Comparison of ENCODE assay signal across 7 mouse cellular contexts in the genomic region with DNA sequence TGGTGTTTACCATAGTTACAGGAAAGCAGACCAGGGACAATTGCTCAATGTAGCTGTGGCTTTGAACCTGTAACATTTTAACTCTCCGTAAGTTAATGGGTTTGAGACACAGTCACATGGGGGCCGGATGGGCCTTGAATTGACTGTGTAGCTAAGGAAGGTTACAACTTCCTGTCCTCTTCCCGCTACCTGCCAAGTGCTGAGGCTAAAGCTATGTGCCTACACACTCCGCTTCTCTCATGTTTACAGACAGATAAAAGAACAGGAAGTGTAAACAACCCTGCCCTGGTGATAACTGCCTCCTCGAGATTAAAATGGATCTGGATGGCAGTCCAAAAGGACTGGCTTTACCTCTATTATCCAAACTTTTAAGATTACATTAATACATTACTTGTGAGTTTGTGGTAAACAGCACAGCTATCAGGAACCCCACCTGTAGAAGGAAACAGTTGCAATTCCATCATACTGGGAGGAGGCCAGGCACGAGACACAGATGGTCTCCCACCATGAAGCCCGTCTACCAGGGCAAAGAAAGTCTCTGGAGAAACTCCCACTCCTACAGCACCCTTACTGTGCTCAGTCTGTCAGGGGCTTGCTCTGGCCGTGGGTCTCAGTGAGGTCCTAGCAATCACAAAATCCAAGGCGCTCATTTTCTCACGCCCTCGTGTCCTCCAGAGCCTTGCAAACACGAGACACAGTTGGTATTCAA. TPM values are rescaled to one million over a fixed set of nuclear protein-coding genes. Genes with fewer than 3 reads are reported as not detected.
DNase-seq lines count a peak whose midpoint lies in the region; ATAC-seq lines count a peak whose summit lies in the region.

No protein-coding gene starts in this region.

- H3K27me3 ChIP-seq in midbrain, embryonic 10.5 days (ENCODE audit: low read depth, poor library complexity, severe bottlenecking), result no peaks in the 10 kb centered on the region
- no peaks in the 10 kb centered on the region for H3K27me3 ChIP-seq in midbrain, embryonic 16.5 days (ENCODE audit: control insufficient read depth, insufficient read depth, low read depth, low read length)
- H3K27me3 ChIP-seq in embryonic facial prominence, embryonic 10.5 days (replicated peaks; ENCODE audit: low read depth, poor library complexity, severe bottlenecking), result no peaks in the 10 kb centered on the region
- H3K27me3 ChIP-seq in stomach, embryonic 15.5 days (replicated peaks), result no peaks in the 10 kb centered on the region

- H3K36me3 ChIP-seq in midbrain, embryonic 10.5 days, result no peaks in the 10 kb centered on the region
- no peaks in the 10 kb centered on the region for H3K36me3 ChIP-seq in midbrain, embryonic 16.5 days (ENCODE audit: control insufficient read depth, insufficient read depth, low read length)
- no peaks in the 10 kb centered on the region for H3K36me3 ChIP-seq in embryonic facial prominence, embryonic 10.5 days (replicated peaks)
- no peaks in the 10 kb centered on the region for H3K36me3 ChIP-seq in stomach, embryonic 15.5 days

- H3K4me1 ChIP-seq in midbrain, embryonic 10.5 days, result peaks cover 12% of the 10 kb centered on the region
- 0 out of 2 replicates have a peak, but pooled peaks cover 2% of the 10 kb centered on the region for H3K4me1 ChIP-seq in midbrain, embryonic 16.5 days (ENCODE audit: control insufficient read depth, insufficient read depth, low read length)
- H3K4me1 ChIP-seq in embryonic facial prominence, embryonic 10.5 days, result peaks cover 24% of the 10 kb centered on the region
- H3K4me1 ChIP-seq in stomach, embryonic 15.5 days, result peaks cover 9% of the 10 kb centered on the region

- 46% methylated on average over 12 of the region's 12 CpGs for WGBS in midbrain, embryonic 10.5 days
- WGBS in midbrain, embryonic 16.5 days, result 47% methylated on average over 12 of the region's 12 CpGs
- 39% methylated on average over 12 of the region's 12 CpGs for WGBS in embryonic facial prominence, embryonic 10.5 days
- 37% methylated on average over 12 of the region's 12 CpGs for WGBS in stomach, embryonic 15.5 days

- 0 out of 2 replicates have a peak overlapping the region, but pooled peaks have one; percentile 30 for H3K27ac ChIP-seq in midbrain, embryonic 10.5 days (replicated peaks)
- H3K27ac ChIP-seq in midbrain, embryonic 16.5 days (ENCODE audit: low read length), result no peak overlapping the region
- H3K27ac ChIP-seq in embryonic facial prominence, embryonic 10.5 days (replicated peaks), result peak overlapping the region; percentile 78
- H3K27ac ChIP-seq in stomach, embryonic 15.5 days, result no peak overlapping the region

- H3K4me2 ChIP-seq in midbrain, embryonic 16.5 days (ENCODE audit: low read length), result no peak overlapping the region
- H3K4me2 ChIP-seq in stomach, embryonic 15.5 days, result 0 out of 2 replicates have a peak overlapping the region, but pooled peaks have one; percentile 5

- H3K9ac ChIP-seq in midbrain, embryonic 16.5 days (ENCODE audit: low read depth, low read length), result no peak overlapping the region
- no peak overlapping the region for H3K9ac ChIP-seq in stomach, embryonic 15.5 days

- DNase-seq in midbrain, embryonic 10.5 days (ENCODE audit: low spot score), result no peak
- no peak for DNase-seq in embryonic facial prominence, embryonic 10.5 days (ENCODE audit: low spot score)
- DNase-seq in kidney, postnatal 10 days, result peak; percentile 16
- no peak for DNase-seq in natural killer cell, adult 2 months (ENCODE audit: low spot score in 2 of 2)
- DNase-seq in frontal cortex, postnatal 25 days (ENCODE audit: low spot score in 2 of 2), result no peak

- ATAC-seq in midbrain, embryonic 16.5 days, result no peak
- ATAC-seq in stomach, embryonic 15.5 days (ENCODE audit: insufficient read depth, low FRiP score, low read depth), result no peak

- H3K9me3 ChIP-seq in midbrain, embryonic 10.5 days (replicated peaks), result no peaks in the 10 kb centered on the region
- no peaks in the 10 kb centered on the region for H3K9me3 ChIP-seq in midbrain, embryonic 16.5 days (replicated peaks; ENCODE audit: control insufficient read depth, low read length, poor library complexity, severe bottlenecking)
- H3K9me3 ChIP-seq in embryonic facial prominence, embryonic 10.5 days, result no peaks in the 10 kb centered on the region
- H3K9me3 ChIP-seq in stomach, embryonic 15.5 days, result no peaks in the 10 kb centered on the region

- H3K4me3 ChIP-seq in midbrain, embryonic 10.5 days, result no peak overlapping the region
- no peak overlapping the region for H3K4me3 ChIP-seq in midbrain, embryonic 16.5 days (ENCODE audit: low read depth, low read length)
- H3K4me3 ChIP-seq in embryonic facial prominence, embryonic 10.5 days, result peak overlapping the region; percentile 28; the same call in 1 of the 2 replicates
- H3K4me3 ChIP-seq in stomach, embryonic 15.5 days (replicated peaks), result no peak overlapping the region

RNA-seq across cellular contexts. Expression of gene Sgk1, which starts 54.7 kb away (rescaled TPM):
- polyA plus RNA-seq in midbrain, embryonic 10.5 days (2016; fragmentation: Nextera tagmentation; extraction: Ambion mirVana), result 18.8 and 20.2 TPM in 2 replicates
- 47.9 and 53.4 TPM in 2 replicates for polyA plus RNA-seq in midbrain, embryonic 16.5 days (2015; fragmentation: Nextera tagmentation; extraction: Ambion mirVana)
- 18.7 and 23.3 TPM in 2 replicates for polyA plus RNA-seq in embryonic facial prominence, embryonic 10.5 days (2016; fragmentation: Nextera tagmentation; extraction: Ambion mirVana)
- 31.2 and 32.6 TPM in 2 replicates for polyA plus RNA-seq in stomach, embryonic 15.5 days (2015; fragmentation: Nextera tagmentation; extraction: Ambion mirVana)

Comparison
In these comparisons a context has a peak if more than half of its experiments do, and no peak if none do; other contexts are left out.
1. H3K27ac ChIP-seq: peak in midbrain, embryonic 10.5 days (single experiment) and embryonic facial prominence, embryonic 10.5 days (single experiment); none in midbrain, embryonic 16.5 days (single experiment) and stomach, embryonic 15.5 days (single experiment).